Mouse (Mus musculus): Measurements from ENCODE around the gene Med26. TPM values are rescaled to one million over a fixed set of nuclear protein-coding genes. Genes with fewer than 3 reads are reported as not detected.

Gene Med26
- polyA plus RNA-seq, 1 experiment from 2014 or later: 18.4 TPM

GRCm38 (mm10) chr8:72572507-72572906 is 24.4 kb upstream of the Med26 start:
- H3K27me3 ChIP-seq: no peaks in the 10 kb centered on the region
- no peaks in the 10 kb centered on the region; the same call in 1 of the 2 replicates for H3K9me3 ChIP-seq (replicated peaks)
- peaks cover 23% of the 10 kb centered on the region for H3K36me3 ChIP-seq
- peak overlapping the region; percentile 65 for H3K9ac ChIP-seq
- peak overlapping the region; percentile 68 for H3K4me3 ChIP-seq (replicated peaks)
- ATAC-seq (replicated peaks; ENCODE audit: low FRiP score): no peak
- WGBS: 3% methylated on average over 10 of the region's 10 CpGs
- peak overlapping the region; percentile 99 for H3K27ac ChIP-seq
- H3K4me2 ChIP-seq: peak overlapping the region; percentile 93
- peaks cover 37% of the 10 kb centered on the region for H3K4me1 ChIP-seq

- H3K4me2 ChIP-seq: peak within 1 kb of the TSS; percentile 93
- under 1% methylated on average over 43 of the region's 45 CpGs for whole genome bisulfite sequencing
- peak within 1 kb of the TSS; percentile 99 for H3K27ac ChIP-seq
Observed at GRCm38 (mm10) chr8:72571611-72572473, 23.8 kb upstream of the Med26 start, which contains the start of gene Tmem38a. Tmem38a (plus strand) TSS chr8:72572055.

GRCm38 (mm10) chr8:72570633-72571610 is 22.9 kb upstream of the Med26 start, which contains the start of gene Smim7:
Smim7 (minus strand) TSS chr8:72571088.
- H3K9me3 ChIP-seq (replicated peaks): no peaks in the 10 kb centered on the region
- H3K4me2 ChIP-seq: peak within 1 kb of the TSS; percentile 93
- peak within 1 kb of the TSS; percentile 68 for H3K4me3 ChIP-seq (replicated peaks)
- peak; percentile 98 for ATAC-seq (replicated peaks; ENCODE audit: low FRiP score)
- H3K27ac ChIP-seq: peak within 1 kb of the TSS; percentile 99
- H3K36me3 ChIP-seq: peaks cover 39% of the 10 kb centered on the region
- H3K9ac ChIP-seq: peak within 1 kb of the TSS; percentile 65
- H3K4me1 ChIP-seq: peaks cover 37% of the 10 kb centered on the region
- WGBS: under 1% methylated on average over 52 of the region's 52 CpGs
- no peaks in the 10 kb centered on the region for H3K27me3 ChIP-seq

More at GRCm38 (mm10) chr8:72571611-72572473, 23.8 kb upstream of the Med26 start, which contains the start of gene Tmem38a:
- peak within 1 kb of the TSS; percentile 68 for H3K4me3 ChIP-seq (replicated peaks)
- H3K9me3 ChIP-seq (replicated peaks): no peaks in the 10 kb centered on the region
- peak; percentile 40 for ATAC-seq (replicated peaks; ENCODE audit: low FRiP score)
- peaks cover 29% of the 10 kb centered on the region for H3K36me3 ChIP-seq
- peaks cover 37% of the 10 kb centered on the region for H3K4me1 ChIP-seq
- H3K27me3 ChIP-seq: no peaks in the 10 kb centered on the region
- peak within 1 kb of the TSS; percentile 65 for H3K9ac ChIP-seq

GRCm38 (mm10) chr8:72565970-72566369 is 17.9 kb upstream of the Med26 start:
- Histone ChIP-seq H3K36me3 (peaks cover 72% of the 10 kb centered on the region), H3K27me3 (no peaks in the 10 kb centered on the region), H3K4me2 (no peak overlapping the region), H3K27ac (no peak overlapping the region), H3K9me3 (replicated peaks) (no peaks in the 10 kb centered on the region), H3K4me1 (peaks cover 20% of the 10 kb centered on the region), H3K9ac (no peak overlapping the region), H3K4me3 (replicated peaks) (no peak overlapping the region)
- ATAC-seq (replicated peaks; ENCODE audit: low FRiP score): no peak
- 95% methylated on average over 2 of the region's 2 CpGs for WGBS

- Histone ChIP-seq H3K36me3 (peaks cover 70% of the 10 kb centered on the region), H3K4me2 (no peak overlapping the region), H3K9ac (no peak overlapping the region), H3K27ac (no peak overlapping the region), H3K27me3 (no peaks in the 10 kb centered on the region), H3K4me1 (no peaks in the 10 kb centered on the region), H3K4me3 (replicated peaks) (no peak overlapping the region), H3K9me3 (replicated peaks) (no peaks in the 10 kb centered on the region)
- 81% methylated on average over 1 of the region's 1 CpGs for WGBS
- no peak for ATAC-seq (replicated peaks; ENCODE audit: low FRiP score)
Observed at GRCm38 (mm10) chr8:72561111-72561689, 13.1 kb upstream of the Med26 start.

GRCm38 (mm10) chr8:72555770-72556169 is 7.7 kb upstream of the Med26 start:
- Histone ChIP-seq H3K4me2 (no peak overlapping the region), H3K27ac (no peak overlapping the region), H3K4me1 (no peaks in the 10 kb centered on the region), H3K9me3 (replicated peaks) (no peaks in the 10 kb centered on the region), H3K4me3 (replicated peaks) (no peak overlapping the region), H3K36me3 (peaks cover 53% of the 10 kb centered on the region), H3K9ac (no peak overlapping the region), H3K27me3 (no peaks in the 10 kb centered on the region)
- no peak for ATAC-seq (replicated peaks; ENCODE audit: low FRiP score)
- 65% methylated on average over 4 of the region's 4 CpGs for WGBS

GRCm38 (mm10) chr8:72549314-72549892 is 1.3 kb upstream of the Med26 start:
- Histone ChIP-seq H3K27me3 (no peaks in the 10 kb centered on the region), H3K36me3 (peaks cover 37% of the 10 kb centered on the region), H3K9me3 (replicated peaks) (no peaks in the 10 kb centered on the region), H3K4me1 (peaks cover 24% of the 10 kb centered on the region), H3K4me3 (replicated peaks) (peak overlapping the region; percentile 76), H3K9ac (peak overlapping the region; percentile 98), H3K4me2 (peak overlapping the region; percentile 91), H3K27ac (peak overlapping the region; percentile 98)
- WGBS: 13% methylated on average over 5 of the region's 5 CpGs
- ATAC-seq (replicated peaks; ENCODE audit: low FRiP score): no peak

- peaks cover 40% of the 10 kb centered on the region for H3K36me3 ChIP-seq
- peak overlapping the region; percentile 76 for H3K4me3 ChIP-seq (replicated peaks)
- H3K9ac ChIP-seq: peak overlapping the region; percentile 98
- under 1% methylated on average over 42 of the region's 45 CpGs for WGBS
- peak overlapping the region; percentile 91 for H3K4me2 ChIP-seq
- peak; percentile 82; the same call in 1 of the 2 replicates for ATAC-seq (replicated peaks; ENCODE audit: low FRiP score)
- H3K27me3 ChIP-seq: no peaks in the 10 kb centered on the region
- H3K27ac ChIP-seq: peak overlapping the region; percentile 98
- H3K4me1 ChIP-seq: peaks cover 24% of the 10 kb centered on the region
- no peaks in the 10 kb centered on the region for H3K9me3 ChIP-seq (replicated peaks)
Observed at GRCm38 (mm10) chr8:72548644-72549313, 709 bp upstream of the Med26 start.

GRCm38 (mm10) chr8:72547122-72547801 is 808 bp downstream of the Med26 start:
- peak overlapping the region; percentile 76 for H3K4me3 ChIP-seq (replicated peaks)
- peak overlapping the region; percentile 91 for H3K4me2 ChIP-seq
- peaks cover 28% of the 10 kb centered on the region for H3K4me1 ChIP-seq
- peak overlapping the region; percentile 98 for H3K9ac ChIP-seq
- H3K9me3 ChIP-seq (replicated peaks): no peaks in the 10 kb centered on the region
- peaks cover 32% of the 10 kb centered on the region for H3K36me3 ChIP-seq
- WGBS: 2% methylated on average over 27 of the region's 27 CpGs
- H3K27me3 ChIP-seq: no peaks in the 10 kb centered on the region
- peak overlapping the region; percentile 86 for H3K27ac ChIP-seq
- peak; percentile 7 for ATAC-seq (replicated peaks; ENCODE audit: low FRiP score)

GRCm38 (mm10) chr8:72539234-72539633 is 8.8 kb downstream of the Med26 start:
- Histone ChIP-seq H3K36me3 (peaks cover 8% of the 10 kb centered on the region), H3K4me2 (no peak overlapping the region), H3K9ac (no peak overlapping the region), H3K4me1 (0 out of 2 replicates have a peak, but pooled peaks cover 4% of the 10 kb centered on the region), H3K4me3 (replicated peaks) (no peak overlapping the region), H3K9me3 (replicated peaks) (no peaks in the 10 kb centered on the region), H3K27me3 (no peaks in the 10 kb centered on the region), H3K27ac (no peak overlapping the region)
- ATAC-seq (replicated peaks; ENCODE audit: low FRiP score): no peak
